ENCODE assay signal across 16 mouse cellular contexts in genomic region chr16:23284470-23285394, GRCm38 (mm10).
DNase-seq lines count a peak whose midpoint lies in the region; ATAC-seq and TF ChIP-seq lines count a peak whose summit lies in the region.
"Had no signal": no experiment of that assay in that cellular context is flagged by ENCODE, and none has a peak within 500 bp of the region (broad histone marks: within the 10 kb centered on the region; RNA-seq: fewer than 3 reads in every experiment).

No protein-coding gene starts in this region.

- H3K27me3 ChIP-seq in lung, postnatal 0 days (replicated peaks; ENCODE audit: insufficient read depth, low read length) = no peaks in the 10 kb centered on the region
- no peaks in the 10 kb centered on the region for H3K27me3 ChIP-seq in midbrain, postnatal 0 days (ENCODE audit: insufficient read depth, low read length)
- H3K27me3 ChIP-seq: midbrain, embryonic 13.5 days; neural tube, embryonic 12.5 days had no signal

- no peak for TF ChIP-seq CTCF in lung, postnatal 0 days (IDR thresholded peaks at IDR 0.05)
- no peak for TF ChIP-seq CTCF in lung, adult 2 months (IDR thresholded peaks at IDR 0.05; ENCODE audit: insufficient read depth, low read length)
- no peak for TF ChIP-seq CTCF in embryonic fibroblast, embryonic 13.5 days (IDR thresholded peaks at IDR 0.05; ENCODE audit: borderline replicate concordance, insufficient read depth, low read length)
- TF ChIP-seq CTCF in midbrain, postnatal 0 days (IDR thresholded peaks at IDR 0.05) = no peak

- 67% methylated on average over 15 of the region's 15 CpGs for WGBS in lung, postnatal 0 days
- WGBS in lung, adult 2 months = 66% methylated on average over 15 of the region's 15 CpGs
- WGBS in midbrain, postnatal 0 days = 92% methylated on average over 15 of the region's 15 CpGs

- no peak overlapping the region for H3K27ac ChIP-seq in lung, postnatal 0 days (ENCODE audit: low read length)
- H3K27ac ChIP-seq in embryonic fibroblast, embryonic 13.5 days (ENCODE audit: insufficient read depth, low read length) = peak overlapping the region; percentile 51
- no peak overlapping the region for H3K27ac ChIP-seq in midbrain, postnatal 0 days (ENCODE audit: low read depth, low read length)
- H3K27ac ChIP-seq: heart, embryonic 10.5 days; midbrain, embryonic 13.5 days; neural tube, embryonic 12.5 days had no signal

- H3K36me3 ChIP-seq in lung, postnatal 0 days (ENCODE audit: insufficient read depth, low read length) = no peaks in the 10 kb centered on the region
- no peaks in the 10 kb centered on the region for H3K36me3 ChIP-seq in midbrain, postnatal 0 days (ENCODE audit: insufficient read depth, low read length)
- H3K36me3 ChIP-seq: midbrain, embryonic 13.5 days had no signal

- H3K9ac ChIP-seq in lung, postnatal 0 days (replicated peaks; ENCODE audit: low read depth) = no peak overlapping the region
- H3K9ac ChIP-seq in midbrain, postnatal 0 days (replicated peaks; ENCODE audit: low read length, poor library complexity, severe bottlenecking) = no peak overlapping the region
- H3K9ac ChIP-seq: midbrain, embryonic 13.5 days; neural tube, embryonic 12.5 days had no signal

- no peak for TF ChIP-seq EP300 in lung, postnatal 0 days (IDR thresholded peaks at IDR 0.05)

- H3K9me3 ChIP-seq in lung, postnatal 0 days (ENCODE audit: low read length) = no peaks in the 10 kb centered on the region
- H3K9me3 ChIP-seq in midbrain, postnatal 0 days (ENCODE audit: low read length) = no peaks in the 10 kb centered on the region
- H3K9me3 ChIP-seq: heart, embryonic 10.5 days; midbrain, embryonic 13.5 days; neural tube, embryonic 12.5 days had no signal

- peaks cover 3% of the 10 kb centered on the region; the same call in 1 of the 2 replicates for H3K4me1 ChIP-seq in lung, postnatal 0 days (ENCODE audit: insufficient read depth, low read depth, low read length)
- H3K4me1 ChIP-seq in lung, adult 2 months (ENCODE audit: control insufficient read depth, insufficient read depth, low read length) = peaks cover 4% of the 10 kb centered on the region; the same call in 1 of the 2 replicates
- peaks cover 7% of the 10 kb centered on the region for H3K4me1 ChIP-seq in embryonic fibroblast, embryonic 13.5 days (ENCODE audit: control insufficient read depth, insufficient read depth, low read length)
- no peaks in the 10 kb centered on the region for H3K4me1 ChIP-seq in midbrain, postnatal 0 days (ENCODE audit: insufficient read depth, low read length)
- H3K4me1 ChIP-seq: midbrain, embryonic 13.5 days; neural tube, embryonic 12.5 days had no signal

- H3K4me3 ChIP-seq in lung, postnatal 0 days (ENCODE audit: low read depth, low read length) = no peak overlapping the region
- H3K4me3 ChIP-seq in lung, adult 2 months (replicated peaks; ENCODE audit: extremely low read depth, low read depth, low read length) = no peak overlapping the region
- H3K4me3 ChIP-seq in embryonic fibroblast, embryonic 13.5 days (ENCODE audit: insufficient read depth, low read length) = no peak overlapping the region
- no peak overlapping the region for H3K4me3 ChIP-seq in midbrain, postnatal 0 days (ENCODE audit: low read depth, low read length)
- H3K4me3 ChIP-seq: heart, embryonic 10.5 days; midbrain, embryonic 13.5 days; neural tube, embryonic 12.5 days had no signal

- H3K4me2 ChIP-seq in lung, postnatal 0 days (replicated peaks; ENCODE audit: low read depth, low read length) = no peak overlapping the region
- no peak overlapping the region for H3K4me2 ChIP-seq in midbrain, postnatal 0 days (ENCODE audit: low read depth, low read length, poor library complexity, severe bottlenecking)
- H3K4me2 ChIP-seq: midbrain, embryonic 13.5 days; neural tube, embryonic 12.5 days had no signal

- no peak for TF ChIP-seq POLR2A in lung, adult 2 months (IDR thresholded peaks at IDR 0.05; ENCODE audit: borderline replicate concordance, extremely low read depth, low read depth, low read length)
- no peak for TF ChIP-seq POLR2A in embryonic fibroblast, embryonic 13.5 days (IDR thresholded peaks at IDR 0.05; ENCODE audit: low read depth, low read length)

- 0 out of 2 replicates have a peak, but pooled peaks have one; percentile 27 for ATAC-seq in lung, postnatal 0 days
- no peak for ATAC-seq in midbrain, postnatal 0 days (ENCODE audit: low FRiP score)
- ATAC-seq: hindbrain, embryonic 16.5 days; midbrain, embryonic 13.5 days had no signal

- no peak for DNase-seq in lung, postnatal 0 days (ENCODE audit: low spot score)
- DNase-seq in lung, adult 2 months = no peak
- DNase-seq in NIH3T3 (ENCODE audit: low read depth) = peak; percentile 46
- DNase-seq in thymus, postnatal 10 days (ENCODE audit: low spot score in 2 of 2) = peak; percentile 37 to 44
- DNase-seq in kidney, adult 11 months = no peak
- DNase-seq in midbrain, postnatal 0 days (ENCODE audit: low spot score) = no peak
- no peak for DNase-seq in urinary bladder, postnatal 4 days (ENCODE audit: low spot score in 2 of 2)
- DNase-seq: adrenal gland, adult 2 months; cerebellum, adult 9-11 months; kidney, adult 8-10 months; lung, postnatal 10 days had no signal

Comparison
In these comparisons a context has a peak if more than half of its experiments do, and no peak if none do; other contexts are left out.
1. DNase-seq: peak in NIH3T3 (single experiment) and thymus, postnatal 10 days (2 of 2); none in lung, postnatal 0 days (single experiment), lung, adult 2 months (single experiment), kidney, adult 11 months (single experiment), midbrain, postnatal 0 days (single experiment) and urinary bladder, postnatal 4 days (0 of 2).